ENCODE assay signal across 18 mouse cellular contexts in genomic region chr10:96540828-96541227, GRCm38 (mm10).
DNase-seq lines count a peak whose midpoint lies in the region; ATAC-seq and TF ChIP-seq lines count a peak whose summit lies in the region.
"Had no signal": no experiment of that assay in that cellular context is flagged by ENCODE, and none has a peak within 500 bp of the region (broad histone marks: within the 10 kb centered on the region; RNA-seq: fewer than 3 reads in every experiment).

No protein-coding gene starts in this region.

- H3K27me3 ChIP-seq in liver, embryonic 11.5 days (replicated peaks; ENCODE audit: control insufficient read depth, insufficient read depth, low read length): no peaks in the 10 kb centered on the region
- no peaks in the 10 kb centered on the region for H3K27me3 ChIP-seq in heart, adult 2 months (ENCODE audit: control insufficient read depth, insufficient read depth, low read length)
- H3K27me3 ChIP-seq: forebrain, embryonic 13.5 days; heart, embryonic 13.5 days had no signal

- intact Hi-C loops in left cerebral cortex, postnatal 4 days (cut with DNase I): no loop called here
- intact Hi-C loops in heart, adult 2 months (cut with DNase I): no loop called here

- no peak overlapping the region for H3K4me2 ChIP-seq in liver, embryonic 11.5 days
- H3K4me2 ChIP-seq: forebrain, embryonic 13.5 days; heart, embryonic 13.5 days had no signal

- no peak overlapping the region for H3K4me3 ChIP-seq in liver, embryonic 11.5 days (ENCODE audit: low read depth, low read length)
- H3K4me3 ChIP-seq in heart, adult 2 months: no peak overlapping the region
- H3K4me3 ChIP-seq: embryonic facial prominence, embryonic 10.5 days; forebrain, embryonic 13.5 days; heart, embryonic 13.5 days had no signal

- no peak for TF ChIP-seq EP300 in heart, adult 2 months (IDR thresholded peaks at IDR 0.05; ENCODE audit: insufficient read depth, low read depth, low read length)

- H3K9me3 ChIP-seq in liver, embryonic 11.5 days (ENCODE audit: control insufficient read depth, low read length): no peaks in the 10 kb centered on the region
- H3K9me3 ChIP-seq: embryonic facial prominence, embryonic 10.5 days; forebrain, embryonic 13.5 days; heart, embryonic 13.5 days had no signal

- no peaks in the 10 kb centered on the region for H3K79me2 ChIP-seq in heart, adult 2 months (replicated peaks; ENCODE audit: control insufficient read depth, insufficient read depth, low read length)

- H3K9ac ChIP-seq in liver, embryonic 11.5 days (ENCODE audit: low read depth, low read length): no peak overlapping the region
- H3K9ac ChIP-seq in heart, adult 2 months (ENCODE audit: low read depth, low read length): no peak overlapping the region
- H3K9ac ChIP-seq: forebrain, embryonic 13.5 days; forebrain, postnatal 0 days; heart, embryonic 13.5 days had no signal

- H3K4me1 ChIP-seq in liver, embryonic 11.5 days (replicated peaks; ENCODE audit: control insufficient read depth, insufficient read depth, low read length): no peaks in the 10 kb centered on the region
- no peaks in the 10 kb centered on the region for H3K4me1 ChIP-seq in heart, adult 2 months (ENCODE audit: control insufficient read depth, insufficient read depth, low read length)
- H3K4me1 ChIP-seq: embryonic facial prominence, embryonic 10.5 days; forebrain, embryonic 13.5 days; heart, embryonic 13.5 days had no signal

- H3K36me3 ChIP-seq in liver, embryonic 11.5 days (ENCODE audit: control insufficient read depth, insufficient read depth, low read length): no peaks in the 10 kb centered on the region
- H3K36me3 ChIP-seq in heart, adult 2 months (ENCODE audit: control insufficient read depth, insufficient read depth, low read length): no peaks in the 10 kb centered on the region
- H3K36me3 ChIP-seq: embryonic facial prominence, embryonic 10.5 days; heart, embryonic 13.5 days had no signal

- WGBS in liver, embryonic 11.5 days: 93% methylated on average over 2 of the region's 2 CpGs
- WGBS in heart, adult 2 months: 98% methylated on average over 2 of the region's 2 CpGs

- peak; percentile 60 for ATAC-seq in CD4-positive, CD25-positive, alpha-beta regulatory T cell, adult 4 months
- peak; percentile 50 for ATAC-seq in inflammation-experienced regulatory T-cells, adult 6 months
- ATAC-seq in megakaryocyte progenitor cell, adult 5-6 weeks (replicated peaks; ENCODE audit: poor library complexity): peak; percentile 74
- no peak for ATAC-seq in liver, embryonic 11.5 days (replicated peaks; ENCODE audit: low FRiP score)
- ATAC-seq: forebrain, embryonic 13.5 days; forebrain, postnatal 0 days; hindbrain, embryonic 16.5 days had no signal

- no peak overlapping the region for H3K27ac ChIP-seq in liver, embryonic 11.5 days (ENCODE audit: low read depth, low read length)
- H3K27ac ChIP-seq in heart, adult 2 months: no peak overlapping the region
- H3K27ac ChIP-seq: embryonic facial prominence, embryonic 10.5 days; forebrain, embryonic 13.5 days; heart, embryonic 13.5 days had no signal

- no peak for TF ChIP-seq POLR2A in heart, adult 2 months (IDR thresholded peaks at IDR 0.05; ENCODE audit: insufficient read depth, low read depth, low read length)

- TF ChIP-seq CTCF in heart, adult 2 months (IDR thresholded peaks at IDR 0.05): no peak

- no peak for DNase-seq in liver, embryonic 11.5 days (ENCODE audit: low spot score)
- no peak for DNase-seq in left cerebral cortex, postnatal 4 days
- DNase-seq in heart, adult 2 months: no peak
- DNase-seq in testis, postnatal 14 days (ENCODE audit: low spot score): no peak
- DNase-seq: adrenal gland, adult 8-10 months; cerebellum, adult 11-12 months; cerebellum, adult 9-10 months; cerebellum, postnatal 25 days; forebrain, postnatal 0 days; gastrocnemius, postnatal 14 days; heart, postnatal 36 days had no signal
